In the genomic region with DNA sequence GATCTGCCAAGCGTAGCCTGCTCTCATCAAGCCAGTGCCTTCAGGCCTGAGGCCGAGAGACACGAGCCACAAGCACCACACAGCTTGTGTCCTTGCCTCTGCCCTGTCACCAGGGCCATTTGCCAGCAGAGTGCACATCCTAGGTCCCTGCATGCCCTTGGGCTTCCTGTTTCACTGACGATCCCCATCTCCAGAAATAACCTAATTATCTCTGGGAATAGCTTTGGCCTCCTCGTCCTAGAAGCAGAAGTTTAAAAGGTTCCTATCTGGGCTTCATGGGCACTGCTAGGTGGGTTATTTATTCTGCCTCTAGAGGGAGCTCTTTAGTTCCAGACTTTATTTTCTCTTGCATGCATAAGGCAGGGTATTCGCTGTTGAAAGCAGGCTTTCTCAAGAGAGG, we compare ENCODE assay signal across 9 mouse cellular contexts.
DNase-seq lines count a peak whose midpoint lies in the region; TF ChIP-seq lines count a peak whose summit lies in the region.
"Had no signal": no experiment of that assay in that cellular context is flagged by ENCODE, and none has a peak within 500 bp of the region (broad histone marks: within the 10 kb centered on the region; RNA-seq: fewer than 3 reads in every experiment).

No protein-coding gene starts in this region.

- DNase-seq in gastrocnemius, adult 18-20 months (ENCODE audit: low spot score) = peak; percentile 67
- DNase-seq in gastrocnemius, postnatal 36 days = no peak
- peak; percentile 6 to 18 for DNase-seq in urinary bladder, adult 18-20 months (ENCODE audit: low spot score in 2 of 2)
- no peak for DNase-seq in urinary bladder, postnatal 14 days (ENCODE audit: low spot score)
- DNase-seq in kidney, postnatal 25 days = peak; percentile 51 to 64
- DNase-seq in retina, embryonic 14.5 days (ENCODE audit: low spot score) = peak; percentile 65
- DNase-seq in right cerebral cortex, postnatal 10 days (ENCODE audit: low spot score in 2 of 2) = no peak

- no peak overlapping the region for H3K27ac ChIP-seq in cortical plate, adult 2 months (ENCODE audit: insufficient read depth, low read length)
- H3K27ac ChIP-seq: limb, embryonic 13.5 days had no signal

- H3K4me1 ChIP-seq in cortical plate, adult 2 months (ENCODE audit: control insufficient read depth, insufficient read depth, low read length) = no peaks in the 10 kb centered on the region; the same call in 1 of the 2 replicates
- H3K4me1 ChIP-seq: limb, embryonic 13.5 days had no signal

- H3K4me3 ChIP-seq in cortical plate, adult 2 months (ENCODE audit: insufficient read depth, low read length) = no peak overlapping the region
- H3K4me3 ChIP-seq: limb, embryonic 13.5 days had no signal

- peak; percentile 49; the same call in 1 of the 2 replicates for TF ChIP-seq CTCF in cortical plate, adult 2 months (IDR thresholded peaks at IDR 0.05; ENCODE audit: extremely low read depth, insufficient read depth, low read length)

- TF ChIP-seq POLR2A in cortical plate, adult 2 months (IDR thresholded peaks at IDR 0.05; ENCODE audit: extremely low read depth, insufficient read depth, low read length) = no peak

- intact Hi-C loops in gastrocnemius, postnatal 36 days (cut with DNase I) = loop anchor here (5.0 kb wide), 2 partner anchors 306 to 501 kb away; no protein-coding TSS in a partner anchor

Comparison
In these comparisons a context has a peak if more than half of its experiments do, and no peak if none do; other contexts are left out.
1. DNase-seq: peak in gastrocnemius, adult 18-20 months (single experiment), urinary bladder, adult 18-20 months (2 of 2), kidney, postnatal 25 days (2 of 2) and retina, embryonic 14.5 days (single experiment); none in gastrocnemius, postnatal 36 days (0 of 2), urinary bladder, postnatal 14 days (single experiment) and right cerebral cortex, postnatal 10 days (0 of 2).